Mouse (Mus musculus) limb, embryonic 10.5 days (tissue): ENCODE results near the gene Sema3e. TPM values are rescaled to one million over a fixed set of nuclear protein-coding genes. Genes with fewer than 3 reads are reported as not detected.
A peak's percentile ranks its signal among the peaks of the same experiment; 100 is the strongest.

ENCODE experiments used
- DNase-seq: peaks from one replicate; pipeline ENCODE4 v3.0.0-alpha.2; 2017; ENCODE audit warnings: low spot score
- H3K27ac ChIP-seq: fragments of 300-500 bp; sonication (generic); 2 replicates; pipeline ENCODE4 v1.5.1; 2016; ENCODE audit warnings: mild to moderate bottlenecking
- H3K27me3 ChIP-seq: fragments of 300-500 bp; sonication (generic); 2 replicates; pipeline ENCODE4 v1.6.1; 2016; ENCODE audit warnings: low read depth, mild to moderate bottlenecking; ENCODE audit not compliant: poor library complexity, severe bottlenecking
- H3K36me3 ChIP-seq: fragments of 300-500 bp; sonication (generic); 2 replicates; pipeline ENCODE4 v1.6.1; 2016; ENCODE audit warnings: mild to moderate bottlenecking, moderate library complexity
- H3K4me1 ChIP-seq: fragments of 300-500 bp; sonication (generic); 2 replicates; pipeline ENCODE4 v1.6.1; 2016
- H3K4me3 ChIP-seq: fragments of 300-500 bp; sonication (generic); 2 replicates; pipeline ENCODE4 v1.5.1; 2016; ENCODE audit warnings: mild to moderate bottlenecking, moderate library complexity
- H3K9me3 ChIP-seq: fragments of 300-500 bp; sonication (generic); replicated peaks from 2 replicates; pipeline ENCODE4 v1.6.1; 2016; ENCODE audit warnings: mild to moderate bottlenecking
- WGBS: fragments of 180-500 bp; shearing (Covaris S2); methylation state at CpG from one replicate; pipeline ENCODE4 v1.1.7; 2016; 5-methylcytosine and 5-hydroxymethylcytosine counted together
- polyA plus RNA-seq: library from polyadenylated mRNA; unstranded; fragments of >200 nt; fragmentation: Nextera tagmentation; extraction: Ambion mirVana; gene quantifications from 2 replicates; pipeline ENCODE4 v1.2.1, GENCODE M21; 2016

The Sema3e gene
- polyA plus RNA-seq, 1 experiment from 2014 or later, result 0.35 TPM

GRCm38 (mm10) chr5:14173355-14174183, 148.5 kb downstream of the Sema3e start:
- Histone ChIP-seq H3K9me3 (no peaks in the 10 kb centered on the region), H3K27ac (no peak overlapping the region), H3K36me3 (no peaks in the 10 kb centered on the region), H3K4me3 (no peak overlapping the region), H3K27me3 (no peaks in the 10 kb centered on the region), H3K4me1 (no peaks in the 10 kb centered on the region)
- WGBS, result 93% methylated on average over 10 of the region's 10 CpGs
- no peak for DNase-seq

- 90% methylated on average over 10 of the region's 10 CpGs for WGBS
- DNase-seq, result no peak
- H3K4me3 ChIP-seq, result no peak overlapping the region
- H3K9me3 ChIP-seq, result no peaks in the 10 kb centered on the region
- no peak overlapping the region for H3K27ac ChIP-seq
- H3K4me1 ChIP-seq, result no peaks in the 10 kb centered on the region
- no peaks in the 10 kb centered on the region for H3K27me3 ChIP-seq
- no peaks in the 10 kb centered on the region for H3K36me3 ChIP-seq
Measured at GRCm38 (mm10) chr5:14180571-14180970, 155.5 kb downstream of the Sema3e start.

- Histone ChIP-seq H3K9me3 (no peaks in the 10 kb centered on the region), H3K4me1 (no peaks in the 10 kb centered on the region), H3K27ac (no peak overlapping the region), H3K4me3 (no peak overlapping the region), H3K27me3 (no peaks in the 10 kb centered on the region), H3K36me3 (no peaks in the 10 kb centered on the region)
- 94% methylated on average over 11 of the region's 11 CpGs for WGBS
- DNase-seq, result no peak
Measured at GRCm38 (mm10) chr5:14182156-14182555, 157.1 kb downstream of the Sema3e start.

- no peak overlapping the region for H3K4me3 ChIP-seq
- WGBS, result 86% methylated on average over 6 of the region's 6 CpGs
- H3K27me3 ChIP-seq, result no peaks in the 10 kb centered on the region
- H3K9me3 ChIP-seq, result no peaks in the 10 kb centered on the region
- H3K36me3 ChIP-seq, result no peaks in the 10 kb centered on the region
- no peak overlapping the region for H3K27ac ChIP-seq
- DNase-seq, result no peak
- H3K4me1 ChIP-seq, result no peaks in the 10 kb centered on the region
Measured at GRCm38 (mm10) chr5:14195172-14195819, 170.2 kb downstream of the Sema3e start.

GRCm38 (mm10) chr5:14198344-14199040, 173.4 kb downstream of the Sema3e start:
- no peaks in the 10 kb centered on the region for H3K36me3 ChIP-seq
- WGBS, result 79% methylated on average over 3 of the region's 3 CpGs
- H3K4me3 ChIP-seq, result no peak overlapping the region
- DNase-seq, result no peak
- no peaks in the 10 kb centered on the region for H3K9me3 ChIP-seq
- H3K27ac ChIP-seq, result no peak overlapping the region
- H3K4me1 ChIP-seq, result no peaks in the 10 kb centered on the region
- no peaks in the 10 kb centered on the region for H3K27me3 ChIP-seq

GRCm38 (mm10) chr5:14206794-14207193, 181.7 kb downstream of the Sema3e start:
- Histone ChIP-seq H3K27ac (no peak overlapping the region), H3K4me1 (no peaks in the 10 kb centered on the region), H3K27me3 (no peaks in the 10 kb centered on the region), H3K4me3 (no peak overlapping the region), H3K9me3 (no peaks in the 10 kb centered on the region), H3K36me3 (no peaks in the 10 kb centered on the region)
- no peak for DNase-seq
- 82% methylated on average over 2 of the region's 2 CpGs for WGBS

- DNase-seq, result no peak
- WGBS, result 63% methylated on average over 3 of the region's 3 CpGs
- H3K27me3 ChIP-seq, result no peaks in the 10 kb centered on the region
- H3K4me3 ChIP-seq, result no peak overlapping the region
- H3K27ac ChIP-seq, result no peak overlapping the region
- no peaks in the 10 kb centered on the region for H3K4me1 ChIP-seq
- H3K9me3 ChIP-seq, result no peaks in the 10 kb centered on the region
- no peaks in the 10 kb centered on the region for H3K36me3 ChIP-seq
Measured at GRCm38 (mm10) chr5:14209962-14210361, 184.9 kb downstream of the Sema3e start.

- H3K36me3 ChIP-seq, result no peaks in the 10 kb centered on the region
- no peaks in the 10 kb centered on the region for H3K9me3 ChIP-seq
- no peak for DNase-seq
- H3K27ac ChIP-seq, result no peak overlapping the region
- no peaks in the 10 kb centered on the region for H3K4me1 ChIP-seq
- no peaks in the 10 kb centered on the region for H3K27me3 ChIP-seq
- no peak overlapping the region for H3K4me3 ChIP-seq
- whole genome bisulfite sequencing, result 81% methylated on average over 7 of the region's 7 CpGs
Measured at GRCm38 (mm10) chr5:14216211-14216610, 191.1 kb downstream of the Sema3e start.

- no peak overlapping the region for H3K27ac ChIP-seq
- H3K9me3 ChIP-seq, result no peaks in the 10 kb centered on the region
- no peak overlapping the region for H3K4me3 ChIP-seq
- no peaks in the 10 kb centered on the region for H3K4me1 ChIP-seq
- 83% methylated on average over 4 of the region's 4 CpGs for WGBS
- no peaks in the 10 kb centered on the region for H3K36me3 ChIP-seq
- DNase-seq, result no peak
- H3K27me3 ChIP-seq, result no peaks in the 10 kb centered on the region
Measured at GRCm38 (mm10) chr5:14218677-14219076, 193.6 kb downstream of the Sema3e start.

GRCm38 (mm10) chr5:14224509-14224908, 199.4 kb downstream of the Sema3e start:
- H3K27me3 ChIP-seq, result no peaks in the 10 kb centered on the region
- H3K4me3 ChIP-seq, result no peak overlapping the region
- H3K4me1 ChIP-seq, result peaks cover 9% of the 10 kb centered on the region; the same call in 1 of the 2 replicates
- H3K27ac ChIP-seq, result no peak overlapping the region
- H3K9me3 ChIP-seq, result no peaks in the 10 kb centered on the region
- WGBS, result 89% methylated on average over 6 of the region's 6 CpGs
- no peaks in the 10 kb centered on the region for H3K36me3 ChIP-seq
- DNase-seq, result no peak

GRCm38 (mm10) chr5:14231027-14231426, 206.0 kb downstream of the Sema3e start:
- 85% methylated on average over 3 of the region's 3 CpGs for WGBS
- Histone ChIP-seq H3K4me3 (no peak overlapping the region), H3K9me3 (no peaks in the 10 kb centered on the region), H3K27me3 (no peaks in the 10 kb centered on the region), H3K27ac (no peak overlapping the region), H3K36me3 (no peaks in the 10 kb centered on the region), H3K4me1 (peaks cover 10% of the 10 kb centered on the region; the same call in 1 of the 2 replicates)
- no peak for DNase-seq

- Histone ChIP-seq H3K9me3 (no peaks in the 10 kb centered on the region), H3K4me3 (no peak overlapping the region), H3K27me3 (no peaks in the 10 kb centered on the region), H3K27ac (no peak overlapping the region), H3K36me3 (no peaks in the 10 kb centered on the region), H3K4me1 (no peaks in the 10 kb centered on the region)
- 44% methylated on average over 8 of the region's 8 CpGs for WGBS
- DNase-seq, result peak; percentile 63
Measured at GRCm38 (mm10) chr5:14252583-14252982, 227.5 kb downstream of the Sema3e start.

GRCm38 (mm10) chr5:14253328-14253727, 228.3 kb downstream of the Sema3e start:
- 87% methylated on average over 1 of the region's 1 CpGs for WGBS
- no peaks in the 10 kb centered on the region for H3K9me3 ChIP-seq
- no peak overlapping the region for H3K27ac ChIP-seq
- H3K4me1 ChIP-seq, result no peaks in the 10 kb centered on the region
- DNase-seq, result no peak
- no peak overlapping the region for H3K4me3 ChIP-seq
- no peaks in the 10 kb centered on the region for H3K36me3 ChIP-seq
- H3K27me3 ChIP-seq, result no peaks in the 10 kb centered on the region
